Mouse (Mus musculus) liver, adult (tissue): Measurements from ENCODE around the gene Pappa.

Experiments
- GATA4 ChIP-seq: IDR thresholded peaks from 2 replicates; pipeline ENCODE4 v1.6.1; 2014; ENCODE audit warnings: mild to moderate bottlenecking, low read length; ENCODE audit not compliant: insufficient replicate concordance

Gene Pappa

DNA sequence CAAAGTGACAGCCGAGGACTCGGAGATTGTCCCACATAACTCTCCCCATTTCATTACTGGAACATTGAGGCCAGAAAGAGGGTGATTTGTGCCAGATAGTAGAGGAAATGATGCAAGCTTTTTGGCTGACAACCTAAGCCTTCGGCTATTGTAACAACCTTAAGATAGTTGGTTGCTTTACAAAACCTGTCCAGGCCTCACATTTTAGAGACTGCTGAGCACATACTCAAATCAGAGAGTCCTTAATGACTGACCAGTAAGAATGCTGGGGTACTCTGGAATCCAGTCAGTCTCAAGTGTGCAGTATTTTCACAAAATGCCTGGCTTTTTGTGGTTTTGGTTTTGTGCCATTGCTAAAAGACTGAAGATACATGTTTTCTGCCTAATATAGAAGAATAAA lies 217.8 kb downstream of the Pappa start:
- TF ChIP-seq GATA4, result no peak

- TF ChIP-seq GATA4, result no peak
These were observed 226.5 kb downstream of the Pappa start for GRCm38 (mm10) chr4:65350521-65350920.

DNA sequence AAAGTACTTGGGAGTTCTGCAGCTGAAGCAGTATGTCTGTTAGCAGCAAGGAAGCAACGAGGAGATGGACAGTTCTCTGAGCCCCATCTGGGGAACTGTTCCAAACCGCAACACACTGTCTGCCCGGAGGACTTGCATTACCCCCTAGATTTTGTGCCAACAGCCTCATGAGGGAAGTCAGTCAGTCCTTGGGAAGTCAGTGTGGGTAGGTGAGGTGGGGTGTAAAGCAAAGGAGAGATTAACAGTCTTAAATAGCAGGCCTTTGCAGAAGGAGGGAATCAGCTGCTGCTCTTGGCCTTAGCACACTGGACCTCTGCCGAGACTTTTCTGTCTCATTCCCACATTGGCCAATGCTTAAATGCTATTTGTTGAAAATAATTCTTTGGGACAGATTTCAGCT lies 230.6 kb downstream of the Pappa start:
- no peak for TF ChIP-seq GATA4

DNA sequence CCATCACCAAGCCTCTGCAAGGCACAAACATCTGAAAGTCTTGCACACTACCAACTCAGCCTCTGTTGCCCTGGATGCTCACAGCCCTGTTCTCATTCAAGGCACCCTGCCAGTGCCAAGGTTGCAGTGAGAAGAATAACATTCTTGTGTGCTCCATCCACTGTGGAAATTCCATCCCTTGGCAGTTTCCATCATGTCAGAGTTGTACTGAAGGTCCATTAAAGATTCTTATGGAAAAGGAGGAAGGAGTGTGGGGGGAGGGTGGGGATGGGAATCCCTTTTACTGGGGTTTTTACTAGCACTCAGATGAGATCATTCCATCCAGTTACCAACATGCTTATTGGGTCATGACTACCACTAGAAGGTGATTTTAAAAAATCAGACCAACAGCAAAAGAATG lies 243.2 kb downstream of the Pappa start:
- TF ChIP-seq GATA4, result no peak

DNA sequence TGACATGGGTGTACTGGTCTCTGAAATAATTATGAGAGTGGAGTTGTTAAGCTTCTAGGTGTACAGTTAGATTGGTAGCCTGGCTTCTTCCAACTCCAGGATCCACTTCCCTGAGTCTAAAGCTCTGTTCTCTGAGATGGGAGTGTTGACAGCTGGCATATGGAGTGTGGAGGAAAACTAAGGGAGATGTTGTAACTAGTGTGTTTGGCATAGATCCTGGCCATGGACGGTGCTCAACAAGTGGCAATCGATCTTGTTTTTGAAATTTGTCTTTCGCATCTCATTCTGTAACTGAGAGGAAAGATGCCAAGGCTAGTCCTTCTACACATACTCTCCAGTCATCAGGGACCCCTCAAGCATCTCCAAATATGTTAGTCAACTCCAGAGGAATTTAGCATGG lies 248.8 kb downstream of the Pappa start:
- no peak for TF ChIP-seq GATA4

DNA sequence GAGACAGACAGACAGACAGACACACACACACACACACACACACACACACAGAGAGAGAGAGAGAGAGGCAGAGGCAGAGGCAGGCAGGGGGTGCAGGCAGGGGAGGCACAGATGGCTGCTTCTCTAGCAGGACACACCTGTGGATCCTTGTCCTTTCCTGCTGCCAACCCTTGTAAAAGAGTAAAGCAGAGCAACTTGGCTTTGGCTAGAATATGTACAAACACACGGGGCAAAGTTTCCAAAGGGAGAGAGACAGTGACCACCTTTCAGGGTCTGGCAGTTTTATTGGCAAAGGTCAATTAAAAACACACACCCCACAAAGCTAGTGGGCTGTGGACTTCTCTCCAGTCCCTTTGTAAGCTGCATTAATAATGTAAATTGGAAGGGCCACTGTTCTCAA lies 249.9 kb downstream of the Pappa start:
- TF ChIP-seq GATA4, result no peak

GRCm38 (mm10) chr4:65376571-65376970 lies 252.6 kb downstream of the Pappa start:
- no peak; the same call in 1 of the 2 replicates for TF ChIP-seq GATA4

DNA sequence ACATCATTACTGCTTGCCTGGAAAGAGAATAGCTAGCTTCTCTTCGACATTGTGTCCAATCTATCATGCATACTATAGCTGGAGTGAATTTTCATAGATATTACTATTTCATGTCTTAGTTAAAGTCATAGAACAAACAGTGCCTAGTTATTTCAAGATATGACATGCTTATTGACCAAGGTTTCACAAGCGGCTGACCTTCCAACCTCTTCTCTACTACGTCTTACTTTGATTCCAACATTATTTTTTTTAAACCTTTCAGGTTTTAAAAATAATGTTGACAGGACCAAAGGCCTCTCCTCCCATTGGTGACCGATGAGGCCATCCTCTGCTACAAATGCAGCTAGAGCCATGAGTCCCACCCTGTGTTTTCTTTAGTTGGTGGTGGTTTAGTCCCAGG lies 255.5 kb downstream of the Pappa start:
- TF ChIP-seq GATA4, result no peak

GRCm38 (mm10) chr4:65383070-65383469 lies 259.1 kb downstream of the Pappa start:
- no peak for TF ChIP-seq GATA4

DNA sequence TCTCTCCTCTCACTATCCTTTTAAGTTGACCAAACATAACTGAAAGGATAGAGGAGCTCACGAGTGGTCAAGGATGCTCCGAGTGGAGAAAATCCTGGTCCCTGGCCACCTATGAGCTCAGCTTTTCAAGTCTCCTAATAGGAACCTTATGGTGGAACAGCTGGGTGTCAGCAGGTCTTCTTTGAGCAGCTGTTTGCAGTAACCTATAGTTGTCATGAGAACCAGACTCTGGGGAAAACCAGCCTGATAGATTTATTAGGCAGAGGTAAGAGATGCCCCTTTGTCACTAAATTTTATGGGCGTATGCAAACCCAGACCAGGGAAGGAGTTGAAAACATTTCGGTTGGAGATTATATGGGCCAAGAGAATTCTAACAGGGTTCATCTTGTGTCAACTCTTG lies 267.0 kb downstream of the Pappa start:
- no peak for TF ChIP-seq GATA4

DNA sequence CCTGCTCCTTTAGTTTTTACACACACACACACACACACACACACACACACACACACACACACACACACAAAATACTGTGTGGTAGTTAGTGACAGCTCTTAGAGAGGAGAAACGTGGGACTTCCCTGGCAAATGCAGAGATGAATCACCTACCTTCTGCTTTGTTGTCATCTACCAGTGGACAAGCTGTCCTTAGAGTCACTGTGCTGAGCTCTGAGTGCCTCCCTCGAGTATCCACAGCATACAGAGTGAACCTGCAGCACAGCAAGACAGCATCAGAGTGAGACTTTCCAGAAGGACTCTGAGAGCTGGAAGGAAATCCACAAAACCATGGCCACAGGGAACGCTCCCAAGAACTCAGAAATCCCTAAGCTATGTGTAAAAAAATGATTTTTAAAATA lies 272.8 kb downstream of the Pappa start:
- TF ChIP-seq GATA4, result no peak

DNA sequence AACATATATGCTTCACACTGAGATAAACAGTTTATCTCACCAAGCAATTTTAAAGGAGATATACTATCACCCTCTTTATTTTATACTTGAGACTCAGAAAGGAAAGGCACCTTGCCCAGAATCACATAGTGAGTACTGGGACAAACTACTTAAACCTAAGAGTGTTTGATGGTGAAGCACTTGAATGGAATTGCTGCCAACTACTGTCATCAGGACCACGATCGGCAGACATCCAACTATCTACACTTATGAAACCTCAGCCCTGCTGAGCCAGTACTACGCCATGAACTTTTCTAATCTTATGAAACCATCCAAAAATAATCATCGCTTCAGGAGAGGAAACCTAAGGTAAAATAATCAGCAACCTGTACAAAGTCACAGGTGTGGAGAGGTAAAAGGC lies 275.5 kb downstream of the Pappa start:
- TF ChIP-seq GATA4, result no peak

DNA sequence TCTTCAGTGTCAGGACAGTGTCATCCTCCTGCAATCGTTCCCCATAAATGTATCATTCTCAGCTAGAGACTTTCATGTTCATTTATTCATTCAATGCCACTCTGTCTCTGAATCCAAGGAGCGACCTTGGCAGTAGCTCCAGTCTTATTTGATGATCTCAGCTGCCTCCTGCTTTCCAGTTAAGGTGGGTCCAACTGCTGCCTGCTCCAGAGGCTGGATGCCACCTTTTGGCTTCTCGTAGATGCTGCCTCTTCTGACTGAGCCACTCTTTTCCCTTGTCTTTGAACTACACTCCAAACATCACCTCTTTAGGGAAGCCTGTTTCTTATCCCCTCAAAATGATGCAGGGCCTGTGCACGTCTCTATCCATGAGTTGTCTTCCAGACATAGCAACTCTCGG lies 278.3 kb downstream of the Pappa start:
- no peak for TF ChIP-seq GATA4

DNA sequence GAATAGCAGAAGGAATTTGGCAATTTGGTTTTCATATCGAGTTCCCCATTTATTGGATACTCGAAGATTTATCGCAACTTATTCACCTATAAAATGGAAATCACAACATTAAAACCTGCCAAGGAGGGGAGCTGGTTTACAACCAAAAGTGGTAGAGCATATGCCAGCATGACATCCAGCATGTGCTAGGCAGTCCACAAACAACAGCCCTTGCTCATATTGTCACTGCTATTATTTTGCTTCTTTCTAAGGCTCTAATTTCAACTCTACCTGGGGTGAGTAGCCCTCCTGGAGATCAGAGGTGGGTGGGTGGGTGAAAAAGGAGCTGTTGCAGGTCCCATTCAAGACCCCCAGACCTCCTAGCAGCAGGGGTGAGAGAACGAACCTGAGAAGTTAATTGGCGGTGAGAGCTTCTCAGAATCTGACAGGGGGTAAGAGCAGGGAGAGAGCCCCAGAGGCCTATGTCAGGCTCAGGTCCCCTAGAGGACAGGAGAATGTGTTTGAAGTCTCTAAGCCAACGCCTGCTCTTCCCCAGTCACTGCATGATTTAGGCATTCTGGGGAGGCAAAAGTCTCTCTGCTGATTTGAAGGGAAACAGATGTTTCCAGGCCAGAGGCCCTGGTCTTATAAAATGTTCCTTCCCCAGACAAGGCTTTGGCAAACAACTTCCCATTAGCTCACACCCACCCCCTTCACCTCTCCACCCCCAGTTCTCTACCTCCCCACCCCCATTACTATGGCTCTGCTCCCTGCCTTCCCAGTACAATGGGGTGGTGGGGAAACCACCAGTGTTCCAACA lies 279.1 kb downstream of the Pappa start:
- no peak for TF ChIP-seq GATA4
